In genomic region chr10:39030148-39030685, GRCm38 (mm10) we compare ENCODE assay signal across 15 mouse cellular contexts.
"Had no signal": no experiment of that assay in that cellular context is flagged by ENCODE, and none has a peak within 500 bp of the region (broad histone marks: within the 10 kb centered on the region; RNA-seq: fewer than 3 reads in every experiment).

No protein-coding gene starts in this region.

- ATAC-seq: liver, postnatal 0 days; midbrain, embryonic 13.5 days had no signal

- H3K9me3 ChIP-seq: liver, embryonic 13.5 days; lung, embryonic 15.5 days; megakaryocyte, embryonic 14.5 days; midbrain, embryonic 13.5 days; neural tube, embryonic 15.5 days had no signal

- H3K4me3 ChIP-seq: layer of hippocampus, adult 2 months; liver, embryonic 13.5 days; lung, embryonic 15.5 days; megakaryocyte, embryonic 14.5 days; midbrain, embryonic 13.5 days; myocyte; neural tube, embryonic 15.5 days had no signal

- H3K27ac ChIP-seq: layer of hippocampus, adult 2 months; liver, embryonic 13.5 days; lung, embryonic 15.5 days; macrophage; midbrain, embryonic 13.5 days; neural tube, embryonic 15.5 days; stomach, postnatal 0 days had no signal

- H3K36me3 ChIP-seq: liver, embryonic 13.5 days; midbrain, embryonic 13.5 days; neural tube, embryonic 15.5 days had no signal

- H3K4me2 ChIP-seq: liver, embryonic 13.5 days; lung, embryonic 15.5 days; midbrain, embryonic 13.5 days; neural tube, embryonic 15.5 days had no signal

- H3K27me3 ChIP-seq: liver, embryonic 13.5 days; lung, embryonic 15.5 days; megakaryocyte, embryonic 14.5 days; midbrain, embryonic 13.5 days; neural tube, embryonic 15.5 days had no signal

- DNase-seq: kidney, postnatal 10 days; kidney, postnatal 4 days; liver; liver, embryonic 13.5 days; liver, postnatal 0 days; lung, postnatal 14 days; right cerebral cortex, adult 18-20 months had no signal

- H3K4me1 ChIP-seq: liver, embryonic 13.5 days; lung, embryonic 15.5 days; megakaryocyte, embryonic 14.5 days had no signal

- H3K9ac ChIP-seq: liver, embryonic 13.5 days; liver, postnatal 0 days; lung, embryonic 15.5 days; midbrain, embryonic 13.5 days; neural tube, embryonic 15.5 days had no signal
